Mouse (Mus musculus) testis, adult 2 months (tissue): ENCODE measurements around the gene AL607142.1.

ENCODE experiments used
- CTCF ChIP-seq: fragments of 200-500 bp; IDR thresholded peaks from 2 replicates; pipeline ENCODE4 v1.5.1; 2012; ENCODE audit warnings: low read depth, mild to moderate bottlenecking, inconsistent platforms, low read length, moderate library complexity; ENCODE audit not compliant: control insufficient read depth, insufficient read depth, insufficient replicate concordance
- POLR2A ChIP-seq: fragments of 200-500 bp; IDR thresholded peaks from 2 replicates; pipeline ENCODE4 v1.6.1; 2012; ENCODE audit warnings: low read depth, mild to moderate bottlenecking, inconsistent platforms, low read length, moderate library complexity; ENCODE audit not compliant: control insufficient read depth

GRCm38 (mm10) chr4:120064696-120065095 lies at the start of gene AL607142.1:
- no peak for TF ChIP-seq CTCF
- TF ChIP-seq POLR2A = no peak
